Mouse (Mus musculus) liver, embryonic 13.5 days (tissue): ENCODE measurements at regions not wholly inside any gene's neighbourhood (a gene's known extent, or its start where the extent isn't known, plus 50 kb on each side); places are given as distances from the start of the nearest gene placed in this dataset.
A peak's percentile ranks its signal among the peaks of the same experiment; 100 is the strongest.
"Not testable (repeated sequence)": the region's sequence is repeated elsewhere in the genome, so short reads cannot be mapped to it uniquely, and the experiment has no call there.

ENCODE experiments used
- ATAC-seq: fragments of 200-750 bp; cut with Nextera tagmentation; 2 replicates; pipeline ENCODE4 v1.8.0; 2017; ENCODE audit warnings: low read depth, mild to moderate bottlenecking, moderate number of reproducible peaks, moderate library complexity
- DNase-seq: peaks from one replicate; pipeline ENCODE4 v3.0.0; 2022
- H3K27ac ChIP-seq: fragments of 300-500 bp; sonication (generic); 2 replicates; pipeline ENCODE4 v1.5.1; 2015; ENCODE audit warnings: moderate library complexity, mild to moderate bottlenecking, inconsistent platforms
- H3K27me3 ChIP-seq: fragments of 300-500 bp; sonication (generic); 2 replicates; pipeline ENCODE4 v1.6.1; 2015; ENCODE audit warnings: mild to moderate bottlenecking, inconsistent platforms
- H3K36me3 ChIP-seq: fragments of 300-500 bp; sonication (generic); 2 replicates; pipeline ENCODE4 v1.6.1; 2015; ENCODE audit warnings: mild to moderate bottlenecking, inconsistent platforms
- H3K4me1 ChIP-seq: fragments of 300-500 bp; sonication (generic); replicated peaks from 2 replicates; pipeline ENCODE4 v1.6.1; 2015; ENCODE audit warnings: inconsistent platforms
- H3K4me2 ChIP-seq: fragments of 300-500 bp; sonication (generic); 2 replicates; pipeline ENCODE4 v1.6.1; 2015; ENCODE audit warnings: inconsistent platforms, mild to moderate bottlenecking, moderate library complexity
- H3K4me3 ChIP-seq: fragments of 300-500 bp; sonication (generic); replicated peaks from 2 replicates; pipeline ENCODE4 v1.5.1; 2015; ENCODE audit warnings: mild to moderate bottlenecking, inconsistent platforms
- H3K9ac ChIP-seq: fragments of 300-500 bp; sonication (generic); 2 replicates; pipeline ENCODE4 v1.6.1; 2015; ENCODE audit warnings: mild to moderate bottlenecking, inconsistent platforms
- H3K9me3 ChIP-seq: fragments of 300-500 bp; sonication (generic); replicated peaks from 2 replicates; pipeline ENCODE4 v1.6.1; 2016; ENCODE audit warnings: inconsistent platforms
- WGBS: fragments of 180-500 bp; shearing (Covaris S2); methylation state at CpG from one replicate; pipeline ENCODE4 v1.1.7; 2015; ENCODE audit not compliant: insufficient replicate concordance; 5-methylcytosine and 5-hydroxymethylcytosine counted together

DNA sequence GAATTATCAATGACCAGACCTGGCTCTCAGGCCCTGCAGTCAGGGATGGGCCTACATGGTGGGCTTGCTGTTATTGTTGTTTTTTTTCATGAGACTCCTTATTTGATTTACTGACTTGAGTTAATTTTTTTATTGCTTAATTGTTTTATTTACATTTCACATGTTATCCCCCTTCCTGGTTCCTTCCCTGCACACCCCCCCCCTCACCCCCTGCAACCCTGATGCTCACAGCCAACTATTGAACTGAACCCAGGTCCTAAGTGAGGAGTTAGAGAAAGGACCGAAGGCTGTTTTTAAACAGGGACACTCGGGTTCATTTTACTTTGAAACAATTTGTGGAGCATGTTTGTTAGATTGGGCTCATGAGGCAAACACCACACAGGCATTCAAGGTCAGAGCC, 126.9 kb downstream of the Gm31371 start:
- not testable (repeated sequence) for H3K4me3 ChIP-seq, H3K9ac ChIP-seq, ATAC-seq, H3K27me3 ChIP-seq, H3K4me2 ChIP-seq, DNase-seq, H3K9me3 ChIP-seq, H3K27ac ChIP-seq, H3K4me1 ChIP-seq, H3K36me3 ChIP-seq
- 54% methylated on average over 2 of the region's 2 CpGs for WGBS

DNA sequence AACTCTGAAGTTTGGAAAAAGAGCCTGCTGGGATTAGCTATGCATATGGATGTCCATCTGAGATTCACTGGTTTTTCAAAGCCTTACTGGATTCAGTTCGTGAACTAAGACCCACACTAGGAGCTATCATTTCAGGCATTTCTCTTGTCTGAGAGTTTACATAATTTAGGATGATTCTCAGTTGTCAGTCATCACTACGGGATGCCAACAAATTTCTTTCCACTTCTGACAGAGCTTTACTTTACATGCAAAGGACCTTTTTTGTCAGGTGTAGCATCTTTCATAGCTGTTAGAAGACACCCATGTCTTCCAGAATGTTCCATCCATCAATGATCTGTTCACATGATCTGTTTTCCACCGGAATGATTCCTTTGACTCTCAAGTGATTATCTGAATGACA, 154.4 kb downstream of the Gm31371 start:
- not testable (repeated sequence) for H3K27ac ChIP-seq, H3K9ac ChIP-seq, H3K4me1 ChIP-seq, DNase-seq, H3K27me3 ChIP-seq, H3K4me3 ChIP-seq, ATAC-seq, H3K36me3 ChIP-seq, H3K9me3 ChIP-seq, H3K4me2 ChIP-seq
- 33% methylated on average over 2 of the region's 3 CpGs for WGBS

DNA sequence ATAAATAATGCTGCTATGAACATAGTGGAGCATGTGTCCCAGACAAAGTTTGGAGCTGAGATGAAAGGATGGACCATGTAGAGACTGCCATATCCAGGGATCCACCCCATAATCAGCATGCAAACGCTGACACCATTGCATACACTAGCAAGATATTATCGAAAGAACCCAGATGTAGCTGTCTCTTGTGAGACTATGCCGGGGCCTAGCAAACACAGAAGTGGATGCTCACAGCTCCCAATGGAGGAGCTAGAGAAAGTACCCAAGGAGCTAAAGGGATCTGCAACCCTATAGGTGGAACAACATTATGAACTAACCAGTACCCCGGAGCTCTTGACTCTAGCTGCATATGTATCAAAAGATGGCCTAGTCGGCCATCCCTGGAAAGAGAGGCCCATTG, 194.9 kb downstream of the Gm31371 start:
- H3K4me3 ChIP-seq, H3K4me1 ChIP-seq, DNase-seq, H3K4me2 ChIP-seq, H3K27ac ChIP-seq, H3K27me3 ChIP-seq, H3K9ac ChIP-seq, H3K9me3 ChIP-seq, H3K36me3 ChIP-seq, ATAC-seq: not testable (repeated sequence)
- 62% methylated on average over 5 of the region's 5 CpGs for WGBS

DNA sequence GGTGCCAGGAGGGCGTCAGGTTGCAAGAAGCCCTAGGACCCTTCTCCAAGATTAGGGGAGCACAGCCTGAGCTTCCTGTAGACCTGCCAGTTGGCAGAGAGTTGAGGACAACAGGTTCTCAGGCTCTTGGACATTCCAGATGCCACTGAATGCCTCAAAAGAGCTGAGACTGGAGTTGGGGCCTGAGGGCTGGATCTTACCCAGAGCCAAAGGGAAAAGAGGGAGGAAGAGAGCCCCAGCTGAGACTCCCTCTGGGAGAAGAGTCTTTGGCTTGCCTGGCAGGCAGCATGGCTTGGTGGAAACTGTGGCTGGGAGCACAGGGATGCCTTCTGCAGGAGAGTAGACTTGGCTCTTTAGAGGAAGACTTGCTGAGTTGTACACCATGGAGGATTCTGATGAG, 197.0 kb downstream of the Gm31371 start:
- ATAC-seq, H3K9ac ChIP-seq, DNase-seq, H3K4me2 ChIP-seq, H3K4me3 ChIP-seq, H3K36me3 ChIP-seq, H3K27me3 ChIP-seq, H3K4me1 ChIP-seq, H3K9me3 ChIP-seq, H3K27ac ChIP-seq: not testable (repeated sequence)
- no CpG with 5 or more reads among the region's 1 CpGs for WGBS

DNA sequence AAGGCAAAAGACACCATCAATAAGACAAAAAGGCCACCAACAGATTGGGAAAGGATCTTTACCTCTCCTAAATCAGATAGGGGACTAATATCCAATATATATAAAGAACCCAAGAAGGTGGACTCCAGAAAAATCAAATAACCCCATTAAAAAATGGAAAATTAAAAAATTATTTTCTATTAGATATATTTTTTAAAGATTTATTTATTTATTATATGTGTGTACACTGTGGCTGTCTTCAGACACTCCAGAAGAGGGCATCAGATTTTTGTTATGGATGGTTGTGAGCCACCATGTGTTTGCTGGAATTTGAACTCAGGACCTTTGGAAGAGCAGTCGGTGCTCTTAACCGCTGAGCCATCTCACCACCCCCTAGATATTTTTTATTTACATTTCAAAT, 199.2 kb downstream of the Gm31371 start:
- H3K4me1 ChIP-seq, H3K9ac ChIP-seq, H3K27me3 ChIP-seq, DNase-seq, H3K27ac ChIP-seq, ATAC-seq, H3K4me3 ChIP-seq, H3K36me3 ChIP-seq, H3K9me3 ChIP-seq, H3K4me2 ChIP-seq: not testable (repeated sequence)
- WGBS: no CpG with 5 or more reads among the region's 2 CpGs

DNA sequence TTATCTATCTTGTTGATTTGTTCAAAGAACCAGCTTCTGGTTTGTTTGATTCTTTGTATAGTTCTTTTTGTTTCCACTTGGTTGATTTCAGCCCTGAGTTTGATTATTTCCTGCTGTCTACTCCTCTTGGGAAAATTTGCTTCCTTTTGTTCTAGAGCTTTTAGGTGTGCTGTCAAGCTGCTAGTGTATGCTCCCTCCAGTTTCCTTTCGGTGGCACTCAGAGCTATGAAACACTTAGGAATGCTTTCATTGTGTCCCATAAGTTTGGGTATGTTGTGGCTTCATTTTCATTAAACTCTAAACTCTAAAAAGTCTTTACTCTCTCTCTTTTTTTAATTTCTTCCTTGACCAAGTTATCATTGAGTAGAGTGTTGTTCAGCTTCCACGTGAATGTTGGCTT, 204.0 kb downstream of the Gm31371 start:
- H3K9me3 ChIP-seq, H3K27me3 ChIP-seq, H3K27ac ChIP-seq, H3K9ac ChIP-seq, ATAC-seq, H3K36me3 ChIP-seq, DNase-seq, H3K4me3 ChIP-seq, H3K4me2 ChIP-seq, H3K4me1 ChIP-seq: not testable (repeated sequence)
- 58% methylated on average over 1 of the region's 2 CpGs for WGBS

DNA sequence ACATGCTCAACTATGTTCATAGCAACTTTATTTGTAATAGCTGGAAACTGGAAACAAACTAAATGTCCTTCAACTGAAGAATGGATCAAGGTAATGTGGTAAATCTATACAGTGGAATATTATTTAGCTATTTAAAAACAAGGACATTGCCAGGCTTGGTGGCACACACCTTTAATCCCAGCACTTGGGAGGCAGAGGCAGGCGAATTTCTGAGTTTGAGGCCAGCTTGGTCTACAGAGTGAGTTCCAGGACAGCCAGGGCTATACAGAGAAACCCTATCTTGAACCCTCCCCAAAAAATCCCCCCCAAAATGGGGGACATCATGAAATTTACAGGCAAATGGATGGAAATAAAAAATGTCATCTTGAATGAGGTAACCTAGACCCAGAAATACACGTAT, 213.6 kb downstream of the Gm31371 start:
- not testable (repeated sequence) for ATAC-seq, H3K4me3 ChIP-seq, H3K9ac ChIP-seq, H3K4me1 ChIP-seq, H3K36me3 ChIP-seq, H3K4me2 ChIP-seq, DNase-seq, H3K27ac ChIP-seq, H3K9me3 ChIP-seq, H3K27me3 ChIP-seq
- WGBS: 38% methylated on average over 2 of the region's 2 CpGs

DNA sequence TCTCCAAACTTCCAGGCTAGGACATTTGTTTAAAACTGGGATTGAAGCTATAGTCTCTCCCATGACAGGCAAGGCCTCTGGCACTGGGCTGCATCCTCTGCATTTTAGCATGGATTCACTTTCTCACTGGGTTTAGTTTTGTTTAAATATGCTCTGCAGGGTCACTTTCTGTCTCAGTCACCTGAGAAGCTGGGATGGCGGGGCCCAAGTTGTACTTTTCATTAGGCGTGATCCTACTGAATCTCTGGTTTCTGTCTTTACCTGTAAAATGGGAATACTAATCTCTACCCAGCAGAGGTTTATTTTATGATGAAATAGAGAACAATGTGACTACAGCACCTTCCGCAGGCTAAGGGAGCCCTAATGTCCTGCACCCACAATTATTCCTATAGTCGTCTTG, 216.4 kb downstream of the Gm31371 start:
- not testable (repeated sequence) for H3K9ac ChIP-seq, DNase-seq, ATAC-seq, H3K4me2 ChIP-seq, H3K4me3 ChIP-seq, H3K36me3 ChIP-seq, H3K27me3 ChIP-seq, H3K27ac ChIP-seq, H3K9me3 ChIP-seq, H3K4me1 ChIP-seq
- 58% methylated on average over 4 of the region's 4 CpGs for whole genome bisulfite sequencing

DNA sequence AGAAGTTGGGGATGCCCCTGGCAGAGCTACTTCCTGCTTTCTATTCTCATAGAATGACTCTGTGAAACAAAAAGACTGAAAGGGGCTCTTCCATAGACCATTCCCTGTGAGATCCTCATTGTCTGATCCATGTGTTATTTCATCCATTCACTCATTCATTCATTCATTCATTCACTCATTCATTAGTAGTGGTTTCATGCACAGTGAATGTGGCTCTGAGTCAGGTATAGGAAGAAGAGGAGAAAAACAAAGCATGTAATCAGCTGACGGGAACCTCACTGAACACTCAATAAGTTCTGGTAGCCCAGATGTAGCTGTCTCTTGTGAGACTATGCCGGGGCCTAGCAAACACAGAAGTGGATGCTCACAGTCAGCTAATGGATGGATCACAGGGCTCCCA, 217.0 kb downstream of the Gm31371 start:
- not testable (repeated sequence) for H3K4me2 ChIP-seq, H3K4me3 ChIP-seq, DNase-seq, H3K36me3 ChIP-seq, H3K9ac ChIP-seq, H3K27me3 ChIP-seq, H3K4me1 ChIP-seq, H3K27ac ChIP-seq, ATAC-seq, H3K9me3 ChIP-seq
- WGBS: 69% methylated on average over 2 of the region's 2 CpGs

DNA sequence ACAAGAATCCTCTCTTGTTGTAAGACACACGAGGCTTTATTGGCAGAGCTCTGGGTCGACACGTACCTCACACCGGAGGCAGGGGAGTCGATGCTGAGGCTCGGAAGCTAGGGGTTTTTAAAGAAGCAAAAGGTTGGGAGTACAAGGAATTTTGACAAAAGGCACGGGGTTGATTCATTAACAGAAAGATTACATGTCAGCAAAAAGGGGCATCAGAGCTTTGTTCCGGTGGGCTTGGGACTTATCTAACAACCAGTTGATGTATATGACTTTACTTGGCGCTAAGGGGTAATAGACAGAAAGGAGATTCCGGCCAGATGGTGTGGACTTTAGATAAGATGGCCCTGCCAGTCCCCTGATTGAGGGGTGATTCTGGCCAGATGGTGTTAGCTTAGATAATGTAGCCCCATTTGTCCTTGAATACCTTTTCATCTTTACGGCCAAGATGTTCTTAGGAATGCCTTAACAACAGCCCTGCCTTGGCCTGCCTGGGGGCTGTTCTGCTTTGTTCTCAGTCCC, 218.3 kb downstream of the Gm31371 start:
- not testable (repeated sequence) for H3K9me3 ChIP-seq, H3K4me2 ChIP-seq, H3K4me3 ChIP-seq, ATAC-seq, DNase-seq, H3K9ac ChIP-seq, H3K27me3 ChIP-seq, H3K27ac ChIP-seq, H3K36me3 ChIP-seq, H3K4me1 ChIP-seq
- WGBS: 85% methylated on average over 10 of the region's 11 CpGs

DNA sequence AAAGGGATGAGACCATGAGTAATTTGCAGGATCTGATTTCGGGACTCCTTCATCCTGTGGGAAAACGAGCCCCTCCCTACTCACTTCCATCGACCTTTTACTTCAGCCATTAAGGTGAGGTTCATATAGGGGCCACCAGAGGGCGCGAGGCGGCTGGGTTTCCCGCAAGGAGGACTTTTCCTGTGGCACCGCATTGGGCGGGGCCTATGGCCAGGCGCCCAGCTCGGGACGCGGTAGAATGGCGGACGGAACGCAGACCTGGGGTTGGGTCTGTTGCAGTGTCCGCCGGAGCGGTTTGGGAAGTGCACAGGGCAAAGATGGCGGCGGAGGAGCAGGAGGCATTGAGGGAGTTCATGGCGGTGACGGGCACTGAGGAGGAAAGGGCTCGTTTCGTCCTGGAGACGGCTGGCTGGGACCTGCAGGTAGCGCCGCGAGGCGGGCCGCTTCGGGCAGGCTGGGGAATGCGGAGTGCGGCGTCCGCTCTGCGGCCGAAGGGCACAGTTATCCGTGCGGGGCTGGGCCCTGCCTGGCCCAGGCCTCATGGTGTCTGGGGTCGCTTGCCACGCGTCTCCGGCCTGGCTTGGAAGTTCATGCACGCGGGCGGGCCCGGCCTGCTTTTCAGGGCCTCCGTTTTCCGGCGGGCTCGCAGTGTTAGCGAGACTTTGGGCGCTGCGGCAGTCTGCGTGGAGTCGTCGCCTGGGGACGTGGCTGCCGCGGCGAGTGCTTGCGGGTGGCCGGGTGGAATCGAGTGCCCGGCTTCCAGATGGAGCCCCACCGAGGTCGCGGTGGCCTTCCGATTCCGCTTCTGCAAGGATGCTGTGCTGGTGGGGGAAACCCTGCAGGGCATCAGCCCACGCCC, 219.1 kb downstream of the Gm31371 start:
- not testable (repeated sequence) for H3K27me3 ChIP-seq, H3K9me3 ChIP-seq, H3K36me3 ChIP-seq, H3K4me1 ChIP-seq
- ATAC-seq (peak; percentile 100), DNase-seq (peak; percentile 98)
- Histone ChIP-seq H3K27ac (peak overlapping the region; percentile 39; the same call in 1 of the 2 replicates), H3K4me3 (peak overlapping the region; percentile 67), H3K9ac (peak overlapping the region; percentile 83), H3K4me2 (peak overlapping the region; percentile 59)
- 8% methylated on average over 67 of the region's 72 CpGs for WGBS

DNA sequence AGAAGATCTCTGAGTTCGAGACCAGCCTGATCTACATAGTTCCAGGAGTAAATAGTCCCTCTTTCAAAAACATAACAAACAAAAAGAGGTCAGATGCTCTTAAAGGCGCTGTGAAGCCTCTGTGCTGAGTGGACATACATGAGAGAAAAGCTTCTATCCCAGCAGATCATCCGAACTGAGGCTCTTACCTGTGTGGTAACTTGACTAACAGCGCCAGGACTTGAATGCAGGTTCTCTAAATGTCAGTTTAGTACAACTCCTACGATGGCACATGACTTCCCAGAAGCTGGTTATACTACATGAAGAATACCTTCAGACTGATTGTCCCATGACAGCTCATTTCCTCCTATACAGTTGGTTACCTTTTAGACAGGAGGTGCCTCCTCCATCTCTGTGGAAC, 220.4 kb downstream of the Gm31371 start:
- not testable (repeated sequence) for DNase-seq, H3K9ac ChIP-seq, ATAC-seq, H3K36me3 ChIP-seq, H3K9me3 ChIP-seq, H3K4me3 ChIP-seq, H3K4me2 ChIP-seq, H3K27ac ChIP-seq, H3K27me3 ChIP-seq, H3K4me1 ChIP-seq
- 73% methylated on average over 5 of the region's 5 CpGs for WGBS
